Mouse (Mus musculus): ENCODE measurements at regions not wholly inside any gene's neighbourhood (a gene's known extent, or its start where the extent isn't known, plus 50 kb on each side); places are given as distances from the start of the nearest gene placed in this dataset.
"Not testable (repeated sequence)": the region's sequence is repeated elsewhere in the genome, so short reads cannot be mapped to it uniquely, and the experiment has no call there.

DNA sequence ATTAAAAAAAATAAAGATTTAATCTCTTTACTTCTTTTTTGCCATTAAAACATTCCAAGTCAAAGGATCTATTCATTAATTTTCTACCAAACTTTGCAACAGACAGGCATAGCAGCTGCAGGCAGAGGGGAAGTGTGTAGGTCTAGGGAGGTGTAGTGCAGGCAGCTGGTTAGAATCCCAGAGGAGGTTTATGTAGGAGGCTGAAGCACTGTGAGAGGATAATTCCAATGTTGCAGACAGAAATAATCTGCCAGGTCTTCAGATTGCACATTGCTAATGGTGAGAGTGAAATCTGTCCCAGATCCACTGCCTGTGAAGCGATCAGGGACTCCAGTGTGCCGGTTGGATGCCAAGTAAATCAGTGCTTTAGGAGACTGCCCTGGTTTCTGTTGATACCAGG is 357.3 kb downstream of the Rpia start:
- not testable (repeated sequence) for TF ChIP-seq POLR2A (IDR thresholded peaks at IDR 0.05; ENCODE audit: low read depth, low read length); CTCF (conservative IDR thresholded peaks at IDR 0.05; ENCODE audit: insufficient read depth, insufficient read length, low read depth, low read length)

Measured in kidney, adult 2 months (tissue).